Mouse (Mus musculus) lung, postnatal 0 days (tissue): Measurements from ENCODE around the gene Slc6a4. TPM values are rescaled to one million over a fixed set of nuclear protein-coding genes. Genes with fewer than 3 reads are reported as not detected.

Source experiments
- ATAC-seq: fragments of 200-750 bp; cut with Nextera tagmentation; 2 replicates; pipeline ENCODE4 v1.8.0; 2017; ENCODE audit warnings: moderate library complexity
- DNase-seq: peaks from one replicate; pipeline ENCODE4 v3.0.0-alpha.2; 2016; ENCODE audit warnings: low spot score
- H3K27ac ChIP-seq: fragments of 300-500 bp; sonication (generic); 2 replicates; pipeline ENCODE4 v1.5.1; 2014; ENCODE audit warnings: antibody characterized with exemption, mild to moderate bottlenecking, low read length, mixed read lengths
- H3K27me3 ChIP-seq: fragments of 300-500 bp; sonication (generic); replicated peaks from 2 replicates; pipeline ENCODE4 v1.6.1; 2014; ENCODE audit warnings: low read length, mixed read lengths; ENCODE audit not compliant: insufficient read depth
- H3K36me3 ChIP-seq: fragments of 300-500 bp; sonication (generic); 2 replicates; pipeline ENCODE4 v1.6.1; 2014; ENCODE audit warnings: low read length, mixed read lengths; ENCODE audit not compliant: insufficient read depth
- H3K4me1 ChIP-seq: fragments of 300-500 bp; sonication (generic); 2 replicates; pipeline ENCODE4 v1.6.1; 2014; ENCODE audit warnings: antibody characterized with exemption, low read depth, low read length, mixed read lengths; ENCODE audit not compliant: insufficient read depth
- H3K4me2 ChIP-seq: fragments of 300-500 bp; sonication (generic); replicated peaks from 2 replicates; pipeline ENCODE4 v1.6.1; 2014; ENCODE audit warnings: low read depth, mild to moderate bottlenecking, low read length, moderate library complexity, mixed read lengths
- H3K4me3 ChIP-seq: fragments of 300-500 bp; sonication (generic); 2 replicates; pipeline ENCODE4 v1.5.1; 2014; ENCODE audit warnings: low read depth, low read length
- H3K9ac ChIP-seq: fragments of 300-500 bp; sonication (generic); replicated peaks from 2 replicates; pipeline ENCODE4 v1.6.1; 2014; ENCODE audit warnings: low read depth, mild to moderate bottlenecking
- H3K9me3 ChIP-seq: fragments of 300-500 bp; sonication (generic); 2 replicates; pipeline ENCODE4 v1.6.1; 2016; ENCODE audit warnings: low read length, mixed read lengths
- CTCF ChIP-seq: IDR thresholded peaks from 2 replicates; pipeline ENCODE4 v1.5.1; 2016; ENCODE audit warnings: antibody characterized with exemption, mild to moderate bottlenecking
- EP300 ChIP-seq: IDR thresholded peaks from 2 replicates; pipeline ENCODE4 v1.6.1; 2016; ENCODE audit warnings: antibody characterized with exemption, mild to moderate bottlenecking, control low read depth
- WGBS: fragments of 180-500 bp; shearing (Covaris S2); extraction: QIAGEN DNeasy Blood & Tissue Kit; methylation state at CpG from one replicate; pipeline ENCODE4 v1.1.7; 2014; 5-methylcytosine and 5-hydroxymethylcytosine counted together
- polyA plus RNA-seq: library from polyadenylated mRNA; unstranded; fragments of >200 nt; fragmentation: Nextera tagmentation; extraction: Ambion mirVana; gene quantifications from 2 replicates; pipeline ENCODE4 v1.2.1, GENCODE M21; 2015

Gene Slc6a4
- polyA plus RNA-seq, 1 experiment from 2014 or later, result 1.8 TPM

DNA sequence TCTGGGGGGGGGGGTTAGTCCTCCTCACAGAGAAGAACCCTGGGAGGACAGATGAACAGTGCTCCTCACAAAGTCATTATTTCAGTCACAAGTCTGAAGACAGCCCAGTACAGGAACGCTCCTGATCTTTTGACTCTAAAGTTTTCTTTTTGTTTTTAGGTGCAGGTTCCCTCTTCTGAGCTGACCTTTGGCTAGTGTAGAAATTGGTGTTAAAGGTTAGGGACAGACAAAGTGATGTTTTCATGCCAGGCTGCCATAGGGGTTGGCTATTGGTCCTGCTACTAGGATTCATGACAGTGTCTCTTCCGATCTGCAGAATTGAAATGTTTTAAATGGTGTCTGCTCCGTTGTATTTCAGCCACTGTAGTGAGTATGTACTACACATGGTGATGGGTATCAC, 29.8 kb downstream of the Slc6a4 start:
- DNase-seq (no peak), ATAC-seq (no peak)
- no peak for TF ChIP-seq EP300
- TF ChIP-seq CTCF, result no peak
- H3K4me3 ChIP-seq, result no peak overlapping the region
- WGBS, result 79% methylated on average over 3 of the region's 3 CpGs
- H3K9ac ChIP-seq, result no peak overlapping the region
- no peaks in the 10 kb centered on the region for H3K27me3 ChIP-seq
- H3K4me2 ChIP-seq, result no peak overlapping the region
- no peaks in the 10 kb centered on the region for H3K9me3 ChIP-seq
- H3K27ac ChIP-seq, result no peak overlapping the region
- no peaks in the 10 kb centered on the region for H3K4me1 ChIP-seq
- H3K36me3 ChIP-seq, result no peaks in the 10 kb centered on the region

DNA sequence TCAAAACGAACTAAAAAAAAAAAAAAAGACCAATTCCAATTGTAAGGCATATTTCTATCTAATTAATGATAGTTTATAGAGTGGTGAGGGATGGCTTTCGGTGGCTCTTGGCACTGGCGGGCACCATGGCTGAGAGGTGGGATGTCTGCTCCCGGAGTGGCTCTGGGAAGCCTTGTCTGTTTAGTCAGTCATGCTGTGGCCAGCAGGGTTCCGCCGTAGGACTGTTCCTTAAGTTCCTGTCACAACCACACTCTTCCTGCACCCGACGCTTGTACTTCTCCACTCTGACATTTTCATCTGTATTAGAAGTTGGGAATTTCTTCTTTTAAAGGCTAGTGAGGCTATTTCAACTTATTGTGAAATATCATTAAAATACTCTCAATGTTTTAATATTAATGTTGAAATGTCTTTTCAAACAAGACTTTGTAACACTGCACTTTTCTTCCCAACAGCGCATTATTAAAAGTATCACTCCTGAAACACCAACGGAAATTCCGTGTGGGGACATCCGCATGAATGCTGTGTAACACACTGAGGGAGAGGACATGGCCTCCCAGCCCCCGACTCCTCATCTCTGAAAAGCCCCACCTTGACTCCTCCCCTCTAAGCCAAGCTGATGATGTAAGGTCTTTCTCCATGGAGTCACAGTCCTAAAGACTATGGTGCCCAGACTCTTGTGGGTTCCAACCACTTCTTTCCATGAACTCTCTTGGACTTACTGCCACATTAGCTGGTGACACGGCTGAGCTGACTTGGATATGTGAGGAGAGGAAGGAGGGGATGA, 32.9 kb downstream of the Slc6a4 start:
- no peaks in the 10 kb centered on the region for H3K36me3 ChIP-seq
- H3K9me3 ChIP-seq, result no peaks in the 10 kb centered on the region
- no peak overlapping the region for H3K4me2 ChIP-seq
- ATAC-seq (no peak), DNase-seq (no peak)
- no peak for TF ChIP-seq EP300
- no peak for TF ChIP-seq CTCF
- no peaks in the 10 kb centered on the region for H3K4me1 ChIP-seq
- H3K27ac ChIP-seq, result no peak overlapping the region
- no peak overlapping the region for H3K9ac ChIP-seq
- 68% methylated on average over 14 of the region's 14 CpGs for WGBS
- no peaks in the 10 kb centered on the region for H3K27me3 ChIP-seq
- H3K4me3 ChIP-seq, result no peak overlapping the region

GRCm38 (mm10) chr11:77041891-77042290, 43.5 kb downstream of the Slc6a4 start:
- H3K4me3 ChIP-seq, result no peak overlapping the region
- DNase-seq (no peak), ATAC-seq (no peak)
- H3K9ac ChIP-seq, result no peak overlapping the region
- no peaks in the 10 kb centered on the region for H3K4me1 ChIP-seq
- H3K27ac ChIP-seq, result no peak overlapping the region
- H3K36me3 ChIP-seq, result no peaks in the 10 kb centered on the region; the same call in none of the 2 replicates
- no peaks in the 10 kb centered on the region for H3K9me3 ChIP-seq
- TF ChIP-seq EP300, result no peak
- TF ChIP-seq CTCF, result no peak
- WGBS, result 86% methylated on average over 4 of the region's 4 CpGs
- H3K27me3 ChIP-seq, result no peaks in the 10 kb centered on the region
- H3K4me2 ChIP-seq, result no peak overlapping the region

- H3K27ac ChIP-seq, result no peak overlapping the region
- H3K36me3 ChIP-seq, result peaks cover 3% of the 10 kb centered on the region
- no peak for TF ChIP-seq EP300
- TF ChIP-seq CTCF, result no peak
- WGBS, result 91% methylated on average over 2 of the region's 2 CpGs
- DNase-seq, result no peak
- no peak overlapping the region for H3K9ac ChIP-seq
- H3K4me3 ChIP-seq, result no peak overlapping the region
- H3K9me3 ChIP-seq, result no peaks in the 10 kb centered on the region
- H3K4me1 ChIP-seq, result no peaks in the 10 kb centered on the region
- no peak for ATAC-seq
- no peak overlapping the region for H3K4me2 ChIP-seq
- no peaks in the 10 kb centered on the region for H3K27me3 ChIP-seq
Observed at GRCm38 (mm10) chr11:77042816-77043215, 44.4 kb downstream of the Slc6a4 start.

DNA sequence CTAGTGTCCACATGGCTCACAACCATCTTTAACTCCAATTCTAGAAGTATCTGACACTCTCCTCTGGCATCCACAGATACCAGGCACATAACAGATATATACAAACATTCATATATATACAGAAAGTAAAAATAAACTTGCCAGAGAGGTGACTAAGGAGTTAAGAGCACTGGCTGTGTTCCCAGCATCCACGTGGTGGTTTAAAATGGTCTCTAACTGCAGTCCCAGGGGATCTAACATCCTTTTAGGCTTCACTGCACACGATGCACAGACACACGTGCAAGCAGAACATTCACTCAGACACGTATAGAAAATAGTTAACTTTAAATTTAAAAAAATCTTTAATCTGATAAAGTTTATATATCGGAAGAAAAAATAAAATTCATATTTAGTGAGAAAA, 63.5 kb downstream of the Slc6a4 start:
- ATAC-seq (no peak), DNase-seq (no peak)
- H3K4me2 ChIP-seq, result no peak overlapping the region
- H3K9ac ChIP-seq, result no peak overlapping the region
- no peaks in the 10 kb centered on the region for H3K36me3 ChIP-seq
- H3K4me3 ChIP-seq, result no peak overlapping the region
- 62% methylated on average over 5 of the region's 5 CpGs for WGBS
- no peaks in the 10 kb centered on the region for H3K9me3 ChIP-seq
- no peak overlapping the region for H3K27ac ChIP-seq
- H3K27me3 ChIP-seq, result no peaks in the 10 kb centered on the region
- no peaks in the 10 kb centered on the region for H3K4me1 ChIP-seq
- TF ChIP-seq CTCF (no peak), EP300 (no peak)

DNA sequence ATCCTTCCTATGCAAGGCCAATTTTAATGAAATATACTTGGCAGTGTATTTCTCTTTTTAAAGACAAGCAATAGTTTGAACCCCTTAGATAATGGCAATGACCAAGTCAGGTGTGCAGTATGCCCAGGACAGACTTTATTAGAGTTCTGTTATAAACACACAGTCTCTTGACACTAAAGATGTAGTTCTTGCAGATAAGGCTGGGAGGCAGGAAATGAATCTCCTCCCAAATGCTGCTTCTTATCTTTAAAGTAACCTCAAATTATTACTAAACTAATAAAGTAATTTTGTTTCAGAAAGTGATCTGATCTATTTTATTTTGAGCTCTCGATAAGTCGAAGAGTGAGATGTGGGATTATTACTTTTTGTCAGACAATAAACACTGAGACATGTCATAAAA, 65.0 kb downstream of the Slc6a4 start:
- Histone ChIP-seq H3K4me3 (no peak overlapping the region), H3K27me3 (no peaks in the 10 kb centered on the region), H3K36me3 (no peaks in the 10 kb centered on the region), H3K4me2 (no peak overlapping the region), H3K9me3 (no peaks in the 10 kb centered on the region), H3K9ac (no peak overlapping the region), H3K27ac (no peak overlapping the region), H3K4me1 (no peaks in the 10 kb centered on the region)
- no peak for TF ChIP-seq EP300
- no peak for TF ChIP-seq CTCF
- ATAC-seq (no peak), DNase-seq (no peak)
- 92% methylated on average over 2 of the region's 2 CpGs for WGBS
